Mouse (Mus musculus): ENCODE data around the gene Csta1. TPM values are rescaled to one million over a fixed set of nuclear protein-coding genes. Genes with fewer than 3 reads are reported as not detected.
A peak's percentile ranks its signal among the peaks of the same experiment; 100 is the strongest.

Csta1 gene
- polyA plus RNA-seq, 1 experiment from 2014 or later = not detected

DNA sequence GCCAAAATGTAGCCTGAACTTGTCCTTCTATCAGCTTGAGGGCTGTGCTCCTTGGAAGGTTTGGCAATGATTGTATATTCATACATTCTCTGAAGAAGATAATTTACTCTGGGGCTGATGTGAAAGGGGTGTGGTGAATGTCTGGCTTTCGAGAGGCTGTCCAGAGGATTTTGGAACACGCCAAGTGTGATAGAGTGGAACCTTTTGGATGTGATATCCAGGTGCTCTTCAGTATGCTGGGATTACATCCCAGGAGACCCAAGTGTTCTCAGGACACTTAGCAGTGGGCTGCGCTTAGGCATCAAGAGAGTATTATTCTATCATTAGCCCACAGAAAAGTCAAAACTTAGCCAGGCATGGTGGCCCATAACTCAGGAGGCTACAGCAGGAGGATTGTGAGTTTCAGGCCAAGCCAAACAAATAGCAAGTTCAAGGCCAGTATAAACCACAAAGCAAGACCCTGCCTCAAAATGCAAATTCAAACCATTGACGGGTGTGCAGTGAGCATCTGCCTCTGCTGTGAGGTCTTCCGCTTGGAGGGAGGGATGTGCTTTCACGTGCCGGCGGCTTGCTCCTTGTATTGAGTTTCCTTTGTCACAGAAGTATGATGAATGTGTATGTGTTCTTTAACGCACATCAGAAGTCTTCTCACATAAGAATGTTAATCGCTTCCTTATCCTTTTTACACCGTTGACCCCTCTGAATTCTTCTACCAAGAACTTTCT, 40.1 kb downstream of the Csta1 start:
- 92% methylated on average over 11 of the region's 11 CpGs for WGBS
- Histone ChIP-seq H3K9me3 (no peaks in the 10 kb centered on the region), H3K4me1 (replicated peaks) (no peaks in the 10 kb centered on the region), H3K4me3 (no peak overlapping the region), H3K27me3 (ENCODE audit: insufficient read depth, poor library complexity, severe bottlenecking) (no peaks in the 10 kb centered on the region), H3K27ac (no peak overlapping the region), H3K36me3 (peaks cover 60% of the 10 kb centered on the region)
- no peak for DNase-seq (ENCODE audit: low spot score)

DNA sequence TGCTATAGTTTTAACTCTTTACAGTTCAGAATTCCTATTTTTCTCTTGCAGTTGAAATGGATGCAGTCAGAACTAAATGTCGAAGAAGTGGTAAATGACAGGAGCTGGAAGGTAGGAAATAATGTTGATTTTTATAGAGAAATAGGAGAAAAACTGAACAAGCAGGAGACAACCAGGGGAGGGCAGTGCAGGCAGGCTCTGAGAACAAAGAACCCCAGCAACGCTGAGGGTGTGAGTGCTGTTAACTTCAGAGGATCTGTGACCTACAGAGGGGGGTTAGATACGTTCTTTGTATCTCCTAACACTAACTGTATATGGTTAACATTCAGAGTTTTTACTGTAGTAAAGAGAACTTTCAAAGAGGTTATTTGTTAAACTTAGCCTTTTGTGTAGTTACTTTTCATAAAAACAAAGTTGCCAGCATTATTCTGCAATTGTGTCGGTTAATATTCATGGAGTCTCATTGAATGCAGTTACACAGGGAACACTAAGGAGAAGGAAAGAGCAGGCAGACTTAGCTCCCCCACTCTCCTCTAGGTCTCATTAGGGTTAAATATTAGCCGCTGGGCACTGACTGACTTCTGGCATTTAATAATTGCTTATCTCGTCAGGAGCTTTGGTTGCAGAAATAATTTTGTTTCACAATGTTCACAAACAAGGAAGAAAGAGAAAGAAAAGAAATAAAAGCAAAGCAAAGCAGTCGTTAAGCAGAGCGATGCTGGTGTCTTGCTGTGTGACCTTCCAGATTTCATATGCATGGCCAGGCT, 41.0 kb downstream of the Csta1 start:
- no peak for DNase-seq (ENCODE audit: low spot score)
- no peak overlapping the region for H3K27ac ChIP-seq
- 83% methylated on average over 8 of the region's 8 CpGs for WGBS
- H3K27me3 ChIP-seq (ENCODE audit: insufficient read depth, poor library complexity, severe bottlenecking) = no peaks in the 10 kb centered on the region
- no peaks in the 10 kb centered on the region for H3K4me1 ChIP-seq (replicated peaks)
- H3K36me3 ChIP-seq = peaks cover 69% of the 10 kb centered on the region
- H3K4me3 ChIP-seq = no peak overlapping the region
- H3K9me3 ChIP-seq = no peaks in the 10 kb centered on the region

DNA sequence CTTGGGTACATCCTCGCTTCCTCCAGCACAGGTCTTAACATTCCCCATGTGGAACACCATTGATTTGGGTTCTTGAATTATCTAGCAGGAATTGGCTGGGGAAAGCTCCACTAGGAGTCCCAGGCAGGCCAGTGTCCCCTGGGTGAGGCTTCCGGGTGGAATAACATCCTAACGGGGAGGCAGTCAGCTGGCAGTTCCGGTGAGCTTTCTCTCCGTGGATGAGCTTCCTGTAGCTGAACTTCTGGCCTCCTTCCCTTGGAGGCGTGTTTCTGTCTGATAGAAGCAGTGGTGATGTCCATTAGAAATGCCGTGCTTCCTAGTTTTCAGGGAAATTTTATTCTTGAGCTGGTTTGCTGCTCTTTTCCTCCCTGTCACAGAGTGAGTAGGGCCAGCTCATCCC, 42.0 kb downstream of the Csta1 start:
- 90% methylated on average over 7 of the region's 7 CpGs for WGBS
- Histone ChIP-seq H3K9me3 (no peaks in the 10 kb centered on the region), H3K27ac (no peak overlapping the region), H3K4me3 (no peak overlapping the region), H3K4me1 (replicated peaks) (no peaks in the 10 kb centered on the region), H3K27me3 (ENCODE audit: insufficient read depth, poor library complexity, severe bottlenecking) (no peaks in the 10 kb centered on the region), H3K36me3 (peaks cover 78% of the 10 kb centered on the region)
- no peak for DNase-seq (ENCODE audit: low spot score)

DNA sequence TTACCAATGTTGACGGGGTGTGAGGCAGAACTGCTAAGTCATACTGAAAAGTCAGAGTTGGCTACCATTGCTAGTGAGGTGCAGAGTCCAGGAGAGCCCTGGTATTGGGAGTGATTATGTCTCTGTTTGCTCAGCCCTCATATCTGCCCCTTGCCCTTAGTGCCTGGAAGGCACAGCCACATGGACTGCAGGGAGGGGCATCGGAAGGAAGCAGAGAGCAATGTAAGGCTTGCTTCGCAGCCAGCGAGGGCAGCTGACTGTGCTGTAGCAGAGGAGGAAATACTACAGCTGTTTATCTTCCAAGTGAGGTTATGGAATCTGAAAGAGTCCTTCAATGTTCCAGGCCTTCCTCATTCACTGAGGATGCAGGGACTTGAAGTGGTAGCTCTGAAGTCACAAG, 43.2 kb downstream of the Csta1 start:
- Histone ChIP-seq H3K36me3 (peaks cover 90% of the 10 kb centered on the region), H3K4me1 (replicated peaks) (no peaks in the 10 kb centered on the region), H3K4me3 (no peak overlapping the region), H3K9me3 (no peaks in the 10 kb centered on the region), H3K27ac (no peak overlapping the region), H3K27me3 (ENCODE audit: insufficient read depth, poor library complexity, severe bottlenecking) (no peaks in the 10 kb centered on the region)
- no peak for DNase-seq (ENCODE audit: low spot score)
- WGBS = 94% methylated on average over 4 of the region's 4 CpGs

- H3K27ac ChIP-seq = no peak overlapping the region
- no peak overlapping the region for H3K4me3 ChIP-seq
- no peaks in the 10 kb centered on the region for H3K4me1 ChIP-seq (replicated peaks)
- DNase-seq (ENCODE audit: low spot score) = no peak
- no peaks in the 10 kb centered on the region for H3K27me3 ChIP-seq (ENCODE audit: insufficient read depth, poor library complexity, severe bottlenecking)
- 97% methylated on average over 3 of the region's 3 CpGs for WGBS
- no peaks in the 10 kb centered on the region for H3K9me3 ChIP-seq
- peaks cover 28% of the 10 kb centered on the region for H3K36me3 ChIP-seq
Observed at GRCm38 (mm10) chr16:36079916-36080315, 51.1 kb downstream of the Csta1 start.

GRCm38 (mm10) chr16:36074772-36075171, 56.3 kb downstream of the Csta1 start:
- 92% methylated on average over 3 of the region's 3 CpGs for WGBS
- H3K27ac ChIP-seq = no peak overlapping the region
- peaks cover 15% of the 10 kb centered on the region for H3K4me1 ChIP-seq (replicated peaks)
- H3K4me3 ChIP-seq = no peak overlapping the region
- peaks cover 6% of the 10 kb centered on the region; the same call in 1 of the 2 replicates for H3K36me3 ChIP-seq
- H3K9me3 ChIP-seq = no peaks in the 10 kb centered on the region
- H3K27me3 ChIP-seq (ENCODE audit: insufficient read depth, poor library complexity, severe bottlenecking) = no peaks in the 10 kb centered on the region
- no peak for DNase-seq (ENCODE audit: low spot score)

- no peaks in the 10 kb centered on the region for H3K9me3 ChIP-seq
- H3K27me3 ChIP-seq (ENCODE audit: insufficient read depth, poor library complexity, severe bottlenecking) = no peaks in the 10 kb centered on the region
- H3K4me1 ChIP-seq (replicated peaks) = peaks cover 35% of the 10 kb centered on the region
- 31% methylated on average over 8 of the region's 8 CpGs for WGBS
- peaks cover 12% of the 10 kb centered on the region; the same call in 1 of the 2 replicates for H3K36me3 ChIP-seq
- DNase-seq (ENCODE audit: low spot score) = no peak
- H3K4me3 ChIP-seq = peak overlapping the region; percentile 83
- H3K27ac ChIP-seq = peak overlapping the region; percentile 92
Observed at GRCm38 (mm10) chr16:36072410-36073011, 58.5 kb downstream of the Csta1 start.

- H3K27ac ChIP-seq = peak within 1 kb of the TSS; percentile 92
- under 1% methylated on average over 78 of the region's 81 CpGs for WGBS
- peak; percentile 89 for DNase-seq (ENCODE audit: low spot score)
Observed at GRCm38 (mm10) chr16:36071450-36072379, 59.3 kb downstream of the Csta1 start, which contains the start of the genes Fam162a and Ccdc58. Gene Fam162a (minus strand): TSS chr16:36071594. Gene Ccdc58 (plus strand): TSS chr16:36071685.

DNA sequence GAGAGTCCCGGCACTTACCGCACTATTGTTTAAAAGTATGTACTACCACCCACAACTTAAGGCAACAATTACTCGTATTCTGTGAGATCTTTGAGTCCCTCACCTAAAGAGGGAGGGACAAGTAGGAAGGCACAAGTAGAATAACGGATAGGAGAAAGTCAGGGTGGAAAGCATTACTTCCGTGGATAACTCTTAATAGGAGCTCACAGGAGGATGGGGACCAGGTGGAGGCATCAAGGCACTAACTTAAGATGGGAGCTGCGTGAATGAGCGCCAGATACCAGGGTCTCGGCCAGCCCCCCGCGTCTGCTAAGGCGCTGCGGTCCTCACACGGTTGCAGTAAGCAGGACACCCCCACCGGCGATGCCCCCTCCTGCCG, 60.0 kb downstream of the Csta1 start:
- Histone ChIP-seq H3K27me3 (ENCODE audit: insufficient read depth, poor library complexity, severe bottlenecking) (no peaks in the 10 kb centered on the region), H3K36me3 (peaks cover 20% of the 10 kb centered on the region; the same call in 1 of the 2 replicates), H3K4me1 (replicated peaks) (peaks cover 35% of the 10 kb centered on the region), H3K27ac (peak overlapping the region; percentile 92), H3K4me3 (peak overlapping the region; percentile 83), H3K9me3 (no peaks in the 10 kb centered on the region)
- no peak for DNase-seq (ENCODE audit: low spot score)
- 0% methylated on average over 16 of the region's 16 CpGs for WGBS

More at GRCm38 (mm10) chr16:36071450-36072379, 59.3 kb downstream of the Csta1 start, which contains the start of the genes Fam162a and Ccdc58:
- Histone ChIP-seq H3K9me3 (no peaks in the 10 kb centered on the region), H3K4me3 (peak within 1 kb of the TSS; percentile 83), H3K27me3 (ENCODE audit: insufficient read depth, poor library complexity, severe bottlenecking) (no peaks in the 10 kb centered on the region), H3K4me1 (replicated peaks) (peaks cover 35% of the 10 kb centered on the region), H3K36me3 (peaks cover 20% of the 10 kb centered on the region; the same call in 1 of the 2 replicates)

Other genes with a start within 250 kb of the Csta1 start
- gene Parp9, start 192.8 kb downstream of the Csta1 start, polyA plus RNA-seq (2016; fragmentation: Nextera tagmentation; extraction: Ambion mirVana) = 2.0 and 2.2 TPM in 2 replicates
- gene Dtx3l, start 192.1 kb downstream of the Csta1 start, polyA plus RNA-seq (2016; fragmentation: Nextera tagmentation; extraction: Ambion mirVana) = 1.3 and 2.4 TPM in 2 replicates
- gene Kpna1, start 152.5 kb downstream of the Csta1 start, polyA plus RNA-seq (2016; fragmentation: Nextera tagmentation; extraction: Ambion mirVana) = 65.8 and 76.5 TPM in 2 replicates
- 7.6 and 10.2 TPM in 2 replicates for gene Wdr5b, start 90.1 kb downstream of the Csta1 start, polyA plus RNA-seq (2016; fragmentation: Nextera tagmentation; extraction: Ambion mirVana)
- gene Fam162a, start 59.6 kb downstream of the Csta1 start, polyA plus RNA-seq (2016; fragmentation: Nextera tagmentation; extraction: Ambion mirVana) = 250 and 319 TPM in 2 replicates
- 81.4 and 96.2 TPM in 2 replicates for gene Ccdc58, start 59.6 kb downstream of the Csta1 start, polyA plus RNA-seq (2016; fragmentation: Nextera tagmentation; extraction: Ambion mirVana)
- not detected in 2 replicates for gene Stfa2l1, start 25.6 kb upstream of the Csta1 start, polyA plus RNA-seq (2016; fragmentation: Nextera tagmentation; extraction: Ambion mirVana)
- not detected in 2 replicates for gene Gm5483, start 53.0 kb upstream of the Csta1 start, polyA plus RNA-seq (2016; fragmentation: Nextera tagmentation; extraction: Ambion mirVana)
- gene Gm5416, start 79.2 kb upstream of the Csta1 start, polyA plus RNA-seq (2016; fragmentation: Nextera tagmentation; extraction: Ambion mirVana) = not detected in 2 replicates
- gene 2010005H15Rik, start 90.2 kb upstream of the Csta1 start, polyA plus RNA-seq (2016; fragmentation: Nextera tagmentation; extraction: Ambion mirVana) = not detected in 2 replicates
- gene Stfa1, start 145.7 kb upstream of the Csta1 start, polyA plus RNA-seq (2016; fragmentation: Nextera tagmentation; extraction: Ambion mirVana) = 0.26 and 0.66 TPM in 2 replicates
- gene BC117090, start 203.1 kb upstream of the Csta1 start, polyA plus RNA-seq (2016; fragmentation: Nextera tagmentation; extraction: Ambion mirVana) = not detected in 2 replicates
- not detected in 2 replicates for gene BC100530, start 236.5 kb upstream of the Csta1 start, polyA plus RNA-seq (2016; fragmentation: Nextera tagmentation; extraction: Ambion mirVana)

All from hindbrain, embryonic 10.5 days (tissue).